Mouse (Mus musculus): ENCODE results near the gene Minpp1.

GRCm38 (mm10) chr19:32528723-32529122 is 43.2 kb downstream of the Minpp1 start:
- TF ChIP-seq POLR2A (IDR thresholded peaks at IDR 0.05; ENCODE audit: insufficient read length, low read depth): no peak
- no peak for TF ChIP-seq MYOG (IDR thresholded peaks at IDR 0.05; ENCODE audit: control insufficient read depth in 1 of 3, insufficient read depth in 1 of 3, insufficient read length in 2 of 3, low read depth in 2 of 3)
- TF ChIP-seq SRF (IDR thresholded peaks at IDR 0.05; ENCODE audit: control insufficient read depth, insufficient read length, low read depth): no peak
- TF ChIP-seq POLR2AphosphoS2 (IDR thresholded peaks at IDR 0.05; ENCODE audit: insufficient read length, low read depth): no peak
- no peak for TF ChIP-seq USF1 (IDR thresholded peaks at IDR 0.05; ENCODE audit: low read depth)
- no peak for TF ChIP-seq MAX (IDR thresholded peaks at IDR 0.05; ENCODE audit: low read depth)
- TF ChIP-seq E2F4 (IDR thresholded peaks at IDR 0.05; ENCODE audit: insufficient read depth): no peak
- no peak for TF ChIP-seq TCF12 (IDR thresholded peaks at IDR 0.05; ENCODE audit: insufficient read depth, poor library complexity, severe bottlenecking)

All from myocyte (in vitro differentiated cells).